Mouse (Mus musculus): Measurements from ENCODE around the gene Syt6. TPM values are rescaled to one million over a fixed set of nuclear protein-coding genes. Genes with fewer than 3 reads are reported as not detected.
A peak's percentile ranks its signal among the peaks of the same experiment; 100 is the strongest.

The Syt6 gene
- polyA plus RNA-seq, 1 experiment from 2014 or later, result 1.5 TPM

- no peak overlapping the region for H3K4me3 ChIP-seq (replicated peaks)
- peaks cover 63% of the 10 kb centered on the region for H3K27me3 ChIP-seq (replicated peaks)
- 0 out of 2 replicates have a peak overlapping the region, but pooled peaks have one; percentile 26 for H3K4me2 ChIP-seq (replicated peaks)
- WGBS, result under 1% methylated on average over 14 of the region's 14 CpGs
- H3K4me1 ChIP-seq (replicated peaks), result peaks cover 18% of the 10 kb centered on the region
- ATAC-seq, result peak; percentile 75
- no peaks in the 10 kb centered on the region for H3K9me3 ChIP-seq
- H3K27ac ChIP-seq, result no peak overlapping the region
- no peak overlapping the region for H3K9ac ChIP-seq
- no peaks in the 10 kb centered on the region for H3K36me3 ChIP-seq
Measured at GRCm38 (mm10) chr3:103573791-103574166, 1.3 kb upstream of the Syt6 start.

GRCm38 (mm10) chr3:103574566-103575155, 370 bp upstream of the Syt6 start:
- peak overlapping the region; percentile 95 for H3K4me2 ChIP-seq (replicated peaks)
- whole genome bisulfite sequencing, result 15% methylated on average over 22 of the region's 22 CpGs
- H3K4me3 ChIP-seq (replicated peaks), result peak overlapping the region; percentile 49; the same call in 1 of the 2 replicates
- H3K4me1 ChIP-seq (replicated peaks), result peaks cover 18% of the 10 kb centered on the region
- no peak overlapping the region for H3K27ac ChIP-seq
- H3K36me3 ChIP-seq, result no peaks in the 10 kb centered on the region
- no peak for ATAC-seq
- H3K27me3 ChIP-seq (replicated peaks), result peaks cover 64% of the 10 kb centered on the region
- H3K9ac ChIP-seq, result no peak overlapping the region
- no peaks in the 10 kb centered on the region for H3K9me3 ChIP-seq

- Histone ChIP-seq H3K9me3 (no peaks in the 10 kb centered on the region), H3K9ac (peak overlapping the region; percentile 36; the same call in 1 of the 2 replicates), H3K36me3 (no peaks in the 10 kb centered on the region), H3K27me3 (replicated peaks) (peaks cover 64% of the 10 kb centered on the region), H3K4me3 (replicated peaks) (peak overlapping the region; percentile 49), H3K27ac (no peak overlapping the region), H3K4me1 (replicated peaks) (peaks cover 18% of the 10 kb centered on the region), H3K4me2 (replicated peaks) (peak overlapping the region; percentile 95)
- 0 out of 2 replicates have a peak, but pooled peaks have one; percentile 17 for ATAC-seq
- under 1% methylated on average over 66 of the region's 69 CpGs for WGBS
Measured at GRCm38 (mm10) chr3:103575893-103576641, 1.0 kb downstream of the Syt6 start.

GRCm38 (mm10) chr3:103587136-103587535, 12.1 kb downstream of the Syt6 start:
- Histone ChIP-seq H3K27me3 (replicated peaks) (peaks cover 2% of the 10 kb centered on the region; the same call in 1 of the 2 replicates), H3K9ac (no peak overlapping the region), H3K9me3 (no peaks in the 10 kb centered on the region), H3K4me2 (replicated peaks) (no peak overlapping the region), H3K36me3 (no peaks in the 10 kb centered on the region), H3K4me3 (replicated peaks) (no peak overlapping the region), H3K4me1 (replicated peaks) (no peaks in the 10 kb centered on the region), H3K27ac (no peak overlapping the region)
- no peak for ATAC-seq
- 93% methylated on average over 17 of the region's 17 CpGs for WGBS

GRCm38 (mm10) chr3:103587672-103588071, 12.6 kb downstream of the Syt6 start:
- Histone ChIP-seq H3K9me3 (no peaks in the 10 kb centered on the region), H3K4me3 (replicated peaks) (no peak overlapping the region), H3K9ac (no peak overlapping the region), H3K4me1 (replicated peaks) (no peaks in the 10 kb centered on the region), H3K27me3 (replicated peaks) (no peaks in the 10 kb centered on the region), H3K36me3 (no peaks in the 10 kb centered on the region), H3K4me2 (replicated peaks) (no peak overlapping the region), H3K27ac (no peak overlapping the region)
- no peak for ATAC-seq
- WGBS, result 84% methylated on average over 5 of the region's 5 CpGs

GRCm38 (mm10) chr3:103589636-103590035, 14.6 kb downstream of the Syt6 start:
- ATAC-seq, result no peak
- H3K27me3 ChIP-seq (replicated peaks), result no peaks in the 10 kb centered on the region

GRCm38 (mm10) chr3:103592636-103593035, 17.6 kb downstream of the Syt6 start:
- Histone ChIP-seq H3K9ac (no peak overlapping the region), H3K27ac (no peak overlapping the region), H3K36me3 (no peaks in the 10 kb centered on the region), H3K27me3 (replicated peaks) (no peaks in the 10 kb centered on the region), H3K4me3 (replicated peaks) (no peak overlapping the region), H3K9me3 (no peaks in the 10 kb centered on the region), H3K4me2 (replicated peaks) (no peak overlapping the region), H3K4me1 (replicated peaks) (no peaks in the 10 kb centered on the region)
- WGBS, result 87% methylated on average over 5 of the region's 5 CpGs
- no peak for ATAC-seq

More at GRCm38 (mm10) chr3:103589636-103590035, 14.6 kb downstream of the Syt6 start:
- H3K4me3 ChIP-seq (replicated peaks), result no peak overlapping the region
- no peak overlapping the region for H3K9ac ChIP-seq
- no peaks in the 10 kb centered on the region for H3K4me1 ChIP-seq (replicated peaks)
- no peaks in the 10 kb centered on the region for H3K36me3 ChIP-seq
- H3K9me3 ChIP-seq, result no peaks in the 10 kb centered on the region
- WGBS, result 58% methylated on average over 5 of the region's 5 CpGs
- H3K27ac ChIP-seq, result no peak overlapping the region
- no peak overlapping the region for H3K4me2 ChIP-seq (replicated peaks)

- no peaks in the 10 kb centered on the region for H3K36me3 ChIP-seq
- H3K4me1 ChIP-seq (replicated peaks), result no peaks in the 10 kb centered on the region
- no peak overlapping the region for H3K9ac ChIP-seq
- H3K27ac ChIP-seq, result no peak overlapping the region
- no peak overlapping the region for H3K4me3 ChIP-seq (replicated peaks)
- 51% methylated on average over 5 of the region's 5 CpGs for WGBS
- ATAC-seq, result no peak
- no peaks in the 10 kb centered on the region for H3K27me3 ChIP-seq (replicated peaks)
- H3K4me2 ChIP-seq (replicated peaks), result no peak overlapping the region
- H3K9me3 ChIP-seq, result no peaks in the 10 kb centered on the region
Measured at GRCm38 (mm10) chr3:103593631-103594030, 18.6 kb downstream of the Syt6 start.

GRCm38 (mm10) chr3:103595271-103595810, 20.3 kb downstream of the Syt6 start:
- H3K27me3 ChIP-seq (replicated peaks), result no peaks in the 10 kb centered on the region
- no peak overlapping the region for H3K9ac ChIP-seq
- no peak overlapping the region for H3K4me3 ChIP-seq (replicated peaks)
- no peak overlapping the region for H3K27ac ChIP-seq
- no peaks in the 10 kb centered on the region for H3K9me3 ChIP-seq
- H3K36me3 ChIP-seq, result no peaks in the 10 kb centered on the region
- no peak overlapping the region for H3K4me2 ChIP-seq (replicated peaks)
- no peak for ATAC-seq
- no peaks in the 10 kb centered on the region for H3K4me1 ChIP-seq (replicated peaks)
- 83% methylated on average over 7 of the region's 7 CpGs for WGBS

- no peak overlapping the region for H3K9ac ChIP-seq
- no peaks in the 10 kb centered on the region for H3K4me1 ChIP-seq (replicated peaks)
- H3K4me3 ChIP-seq (replicated peaks), result no peak overlapping the region
- no peaks in the 10 kb centered on the region for H3K9me3 ChIP-seq
- no peaks in the 10 kb centered on the region for H3K27me3 ChIP-seq (replicated peaks)
- H3K4me2 ChIP-seq (replicated peaks), result no peak overlapping the region
- H3K36me3 ChIP-seq, result no peaks in the 10 kb centered on the region
- no peak overlapping the region for H3K27ac ChIP-seq
- no peak for ATAC-seq
- 76% methylated on average over 4 of the region's 4 CpGs for WGBS
Measured at GRCm38 (mm10) chr3:103597586-103597985, 22.6 kb downstream of the Syt6 start.

GRCm38 (mm10) chr3:103601011-103601410, 26.0 kb downstream of the Syt6 start:
- Histone ChIP-seq H3K4me3 (replicated peaks) (no peak overlapping the region), H3K4me2 (replicated peaks) (no peak overlapping the region), H3K27ac (no peak overlapping the region), H3K36me3 (no peaks in the 10 kb centered on the region), H3K9ac (no peak overlapping the region), H3K4me1 (replicated peaks) (no peaks in the 10 kb centered on the region), H3K9me3 (no peaks in the 10 kb centered on the region), H3K27me3 (replicated peaks) (no peaks in the 10 kb centered on the region)
- 55% methylated on average over 7 of the region's 7 CpGs for WGBS
- ATAC-seq, result no peak

GRCm38 (mm10) chr3:103601561-103601960, 26.5 kb downstream of the Syt6 start:
- ATAC-seq, result no peak
- Histone ChIP-seq H3K4me3 (replicated peaks) (no peak overlapping the region), H3K27me3 (replicated peaks) (no peaks in the 10 kb centered on the region), H3K27ac (no peak overlapping the region), H3K9me3 (no peaks in the 10 kb centered on the region), H3K9ac (no peak overlapping the region), H3K4me1 (replicated peaks) (no peaks in the 10 kb centered on the region), H3K36me3 (no peaks in the 10 kb centered on the region), H3K4me2 (replicated peaks) (no peak overlapping the region)
- 85% methylated on average over 1 of the region's 1 CpGs for WGBS
